Mouse (Mus musculus) myocyte (in vitro differentiated cells): ENCODE results near the gene Igsf9b.

ENCODE experiments used
- E2F4 ChIP-seq: IDR thresholded peaks from one replicate; pipeline ENCODE4 v1.6.1; 2011; ENCODE audit warnings: mild to moderate bottlenecking, control low read depth, moderate library complexity; ENCODE audit not compliant: insufficient read depth
- MAX ChIP-seq: IDR thresholded peaks from one replicate; pipeline ENCODE4 v1.6.1; 2011; ENCODE audit warnings: low read depth, mild to moderate bottlenecking, control low read depth
- MYOD1 ChIP-seq, 3 experiments: IDR thresholded peaks; one replicate each; pipeline ENCODE4 v1.6.1; 2011; ENCODE audit warnings: control low read depth in 2 of 3, low read depth in 2 of 3, mild to moderate bottlenecking in 2 of 3, moderate library complexity in 1 of 3; ENCODE audit not compliant: insufficient read length in 2 of 3, control insufficient read depth in 1 of 3
- MYOG ChIP-seq, 3 experiments: IDR thresholded peaks; one replicate each; pipeline ENCODE4 v1.6.1; 2011; ENCODE audit warnings: control low read depth in 2 of 3, low read depth in 2 of 3, mild to moderate bottlenecking in 2 of 3; ENCODE audit not compliant: insufficient read length in 2 of 3, control insufficient read depth in 1 of 3, insufficient read depth in 1 of 3
- POLR2A ChIP-seq: IDR thresholded peaks from one replicate; pipeline ENCODE4 v1.6.1; 2011; ENCODE audit warnings: low read depth, mild to moderate bottlenecking, control low read depth, moderate library complexity; ENCODE audit not compliant: insufficient read length
- REST ChIP-seq: IDR thresholded peaks from one replicate; pipeline ENCODE4 v1.6.1; 2011; ENCODE audit warnings: mild to moderate bottlenecking, control low read depth, moderate library complexity; ENCODE audit not compliant: insufficient read depth, insufficient read length
- SRF ChIP-seq: IDR thresholded peaks from one replicate; pipeline ENCODE4 v1.6.1; 2011; ENCODE audit warnings: low read depth; ENCODE audit not compliant: control insufficient read depth, insufficient read length
- TCF12 ChIP-seq: IDR thresholded peaks from one replicate; pipeline ENCODE4 v1.6.1; 2011; ENCODE audit warnings: mild to moderate bottlenecking, control low read depth; ENCODE audit not compliant: poor library complexity, insufficient read depth, severe bottlenecking
- USF1 ChIP-seq: IDR thresholded peaks from one replicate; pipeline ENCODE4 v1.6.1; 2011; ENCODE audit warnings: low read depth, mild to moderate bottlenecking, control low read depth, moderate library complexity

DNA sequence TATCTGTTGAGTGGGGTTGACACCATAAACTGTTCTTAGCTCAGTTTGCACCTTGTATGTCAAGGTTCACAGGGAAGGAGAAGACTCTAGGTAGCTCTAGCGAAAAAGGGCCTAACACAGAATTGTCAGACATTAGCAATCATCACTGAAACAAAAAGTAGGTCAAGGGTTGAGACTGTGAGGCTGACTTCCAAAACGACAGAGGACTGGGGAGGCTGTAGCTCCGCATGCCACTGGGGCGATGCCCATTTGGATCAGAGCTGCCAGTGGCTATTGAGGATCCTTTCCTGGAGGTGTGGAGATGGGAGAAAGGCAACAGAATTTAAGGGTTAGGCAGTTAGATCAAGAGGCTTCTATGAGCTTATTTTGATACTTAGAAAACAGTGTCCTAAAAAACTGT, 18.0 kb upstream of the Igsf9b start:
- TF ChIP-seq POLR2A = no peak
- TF ChIP-seq USF1 = no peak
- TF ChIP-seq MAX = no peak
- TF ChIP-seq MYOG (IDR thresholded peaks at IDR 0.05; ENCODE audit: control insufficient read depth in 1 of 3, insufficient read depth in 1 of 3, insufficient read length in 2 of 3, low read depth in 2 of 3) = no peak
- no peak for TF ChIP-seq E2F4
- TF ChIP-seq MYOD1 (IDR thresholded peaks at IDR 0.05; ENCODE audit: control insufficient read depth in 1 of 3, insufficient read length in 2 of 3, low read depth in 2 of 3) = no peak
- no peak for TF ChIP-seq SRF
- TF ChIP-seq REST = no peak
- no peak for TF ChIP-seq TCF12
